Mouse (Mus musculus): ENCODE measurements around the gene Slc39a1. TPM values are rescaled to one million over a fixed set of nuclear protein-coding genes. Genes with fewer than 3 reads are reported as not detected.

Slc39a1 gene
- polyA plus RNA-seq (2012; ENCODE audit: insufficient read depth, insufficient read length, missing spikeins), result 46.7 and 53.9 TPM in 2 replicates

- Histone ChIP-seq H3K4me3 (ENCODE audit: insufficient read depth, low read depth, low read length) (peak within 1 kb of the TSS; percentile 78), H3K4me1 (ENCODE audit: control insufficient read depth, insufficient read depth, insufficient read length, low read length) (no peaks in the 10 kb centered on the region), H3K27ac (replicated peaks; ENCODE audit: low read depth, low read length) (peak within 1 kb of the TSS; percentile 97)
Observed at GRCm38 (mm10) chr3:90247960-90248745, at the start of gene Slc39a1. Gene Slc39a1 (plus strand): TSS chr3:90248172.

- no peaks in the 10 kb centered on the region for H3K4me1 ChIP-seq (ENCODE audit: control insufficient read depth, insufficient read depth, insufficient read length, low read length)
- H3K27ac ChIP-seq (replicated peaks; ENCODE audit: low read depth, low read length), result no peak overlapping the region
- no peak overlapping the region for H3K4me3 ChIP-seq (ENCODE audit: insufficient read depth, low read depth, low read length)
Observed at GRCm38 (mm10) chr3:90202884-90203283, 45.1 kb upstream of the Slc39a1 start.

GRCm38 (mm10) chr3:90203619-90204018, 44.4 kb upstream of the Slc39a1 start:
- Histone ChIP-seq H3K4me1 (ENCODE audit: control insufficient read depth, insufficient read depth, insufficient read length, low read length) (no peaks in the 10 kb centered on the region), H3K27ac (replicated peaks; ENCODE audit: low read depth, low read length) (no peak overlapping the region), H3K4me3 (ENCODE audit: insufficient read depth, low read depth, low read length) (no peak overlapping the region)

- no peak overlapping the region for H3K27ac ChIP-seq (replicated peaks; ENCODE audit: low read depth, low read length)
- no peaks in the 10 kb centered on the region for H3K4me1 ChIP-seq (ENCODE audit: control insufficient read depth, insufficient read depth, insufficient read length, low read length)
- H3K4me3 ChIP-seq (ENCODE audit: insufficient read depth, low read depth, low read length), result no peak overlapping the region
Observed at GRCm38 (mm10) chr3:90204582-90204981, 43.4 kb upstream of the Slc39a1 start.

GRCm38 (mm10) chr3:90208662-90209061, 39.3 kb upstream of the Slc39a1 start:
- no peak overlapping the region for H3K4me3 ChIP-seq (ENCODE audit: insufficient read depth, low read depth, low read length)
- peaks cover 4% of the 10 kb centered on the region; the same call in 1 of the 2 replicates for H3K4me1 ChIP-seq (ENCODE audit: control insufficient read depth, insufficient read depth, insufficient read length, low read length)
- no peak overlapping the region for H3K27ac ChIP-seq (replicated peaks; ENCODE audit: low read depth, low read length)

GRCm38 (mm10) chr3:90209908-90210566, 37.9 kb upstream of the Slc39a1 start:
- Histone ChIP-seq H3K4me1 (ENCODE audit: control insufficient read depth, insufficient read depth, insufficient read length, low read length) (peaks cover 4% of the 10 kb centered on the region; the same call in 1 of the 2 replicates), H3K4me3 (ENCODE audit: insufficient read depth, low read depth, low read length) (no peak overlapping the region), H3K27ac (replicated peaks; ENCODE audit: low read depth, low read length) (no peak overlapping the region)

GRCm38 (mm10) chr3:90211475-90212398, 36.2 kb upstream of the Slc39a1 start:
- H3K27ac ChIP-seq (replicated peaks; ENCODE audit: low read depth, low read length), result no peak overlapping the region

GRCm38 (mm10) chr3:90212723-90213122, 35.2 kb upstream of the Slc39a1 start:
- Histone ChIP-seq H3K27ac (replicated peaks; ENCODE audit: low read depth, low read length) (no peak overlapping the region), H3K4me3 (ENCODE audit: insufficient read depth, low read depth, low read length) (peak overlapping the region; percentile 83), H3K4me1 (ENCODE audit: control insufficient read depth, insufficient read depth, insufficient read length, low read length) (peaks cover 4% of the 10 kb centered on the region; the same call in 1 of the 2 replicates)

More at GRCm38 (mm10) chr3:90211475-90212398, 36.2 kb upstream of the Slc39a1 start:
- Histone ChIP-seq H3K4me1 (ENCODE audit: control insufficient read depth, insufficient read depth, insufficient read length, low read length) (peaks cover 4% of the 10 kb centered on the region; the same call in 1 of the 2 replicates), H3K4me3 (ENCODE audit: insufficient read depth, low read depth, low read length) (peak overlapping the region; percentile 33)

GRCm38 (mm10) chr3:90213377-90213866, 34.5 kb upstream of the Slc39a1 start, which contains the start of the genes Rps27 and Rab13:
Gene Rps27 (minus strand): TSS chr3:90213651.
Gene Rab13 (plus strand): TSS chr3:90213695.
- Histone ChIP-seq H3K4me1 (ENCODE audit: control insufficient read depth, insufficient read depth, insufficient read length, low read length) (peaks cover 4% of the 10 kb centered on the region; the same call in 1 of the 2 replicates), H3K4me3 (ENCODE audit: insufficient read depth, low read depth, low read length) (peak within 1 kb of the TSS; percentile 83), H3K27ac (replicated peaks; ENCODE audit: low read depth, low read length) (peak within 1 kb of the TSS; percentile 94)

- peaks cover 4% of the 10 kb centered on the region; the same call in 1 of the 2 replicates for H3K4me1 ChIP-seq (ENCODE audit: control insufficient read depth, insufficient read depth, insufficient read length, low read length)
- peak overlapping the region; percentile 55 for H3K27ac ChIP-seq (replicated peaks; ENCODE audit: low read depth, low read length)
Observed at GRCm38 (mm10) chr3:90213956-90214684, 33.9 kb upstream of the Slc39a1 start.

GRCm38 (mm10) chr3:90215825-90216380, 32.1 kb upstream of the Slc39a1 start:
- Histone ChIP-seq H3K4me3 (ENCODE audit: insufficient read depth, low read depth, low read length) (no peak overlapping the region), H3K27ac (replicated peaks; ENCODE audit: low read depth, low read length) (no peak overlapping the region), H3K4me1 (ENCODE audit: control insufficient read depth, insufficient read depth, insufficient read length, low read length) (peaks cover 4% of the 10 kb centered on the region; the same call in 1 of the 2 replicates)

More at GRCm38 (mm10) chr3:90213956-90214684, 33.9 kb upstream of the Slc39a1 start:
- H3K4me3 ChIP-seq (ENCODE audit: insufficient read depth, low read depth, low read length), result peak overlapping the region; percentile 66

- peak overlapping the region; percentile 73 for H3K4me3 ChIP-seq (ENCODE audit: insufficient read depth, low read depth, low read length)
- H3K27ac ChIP-seq (replicated peaks; ENCODE audit: low read depth, low read length), result peak overlapping the region; percentile 78
- peaks cover 4% of the 10 kb centered on the region; the same call in 1 of the 2 replicates for H3K4me1 ChIP-seq (ENCODE audit: control insufficient read depth, insufficient read depth, insufficient read length, low read length)
Observed at GRCm38 (mm10) chr3:90220088-90220487, 27.9 kb upstream of the Slc39a1 start.

- Histone ChIP-seq H3K4me3 (ENCODE audit: insufficient read depth, low read depth, low read length) (peak overlapping the region; percentile 73), H3K27ac (replicated peaks; ENCODE audit: low read depth, low read length) (peak overlapping the region; percentile 78), H3K4me1 (ENCODE audit: control insufficient read depth, insufficient read depth, insufficient read length, low read length) (peaks cover 4% of the 10 kb centered on the region; the same call in 1 of the 2 replicates)
Observed at GRCm38 (mm10) chr3:90220531-90220951, 27.4 kb upstream of the Slc39a1 start.

Measured in brown adipose tissue, adult 24 weeks (tissue).